Mouse (Mus musculus): ENCODE results near the gene Fmnl3.

Gene Fmnl3

GRCm38 (mm10) chr15:99370259-99370691 is at the start of gene Fmnl3:
Gene Fmnl3 (minus strand): TSS chr15:99370482.
- DNase-seq (ENCODE audit: low read depth, low spot score): peak; percentile 96

GRCm38 (mm10) chr15:99417692-99418271 is 47.5 kb upstream of the Fmnl3 start:
- DNase-seq (ENCODE audit: low read depth, low spot score): no peak

- DNase-seq (ENCODE audit: low read depth, low spot score): no peak
These were observed 46.7 kb upstream of the Fmnl3 start for GRCm38 (mm10) chr15:99416957-99417356.

GRCm38 (mm10) chr15:99416348-99416882 is 46.1 kb upstream of the Fmnl3 start:
- DNase-seq (ENCODE audit: low read depth, low spot score): peak; percentile 92

GRCm38 (mm10) chr15:99415793-99416192 is 45.5 kb upstream of the Fmnl3 start:
- DNase-seq (ENCODE audit: low read depth, low spot score): peak; percentile 57

- DNase-seq (ENCODE audit: low read depth, low spot score): no peak
These were observed 41.5 kb upstream of the Fmnl3 start for GRCm38 (mm10) chr15:99411747-99412146.

- DNase-seq (ENCODE audit: low read depth, low spot score): no peak
These were observed 38.6 kb upstream of the Fmnl3 start for GRCm38 (mm10) chr15:99408845-99409244.

GRCm38 (mm10) chr15:99406986-99407570 is 36.8 kb upstream of the Fmnl3 start:
- no peak for DNase-seq (ENCODE audit: low read depth, low spot score)

- no peak for DNase-seq (ENCODE audit: low read depth, low spot score)
These were observed 34.9 kb upstream of the Fmnl3 start for GRCm38 (mm10) chr15:99405150-99405549.

GRCm38 (mm10) chr15:99403159-99403889 is 33.0 kb upstream of the Fmnl3 start:
- DNase-seq (ENCODE audit: low read depth, low spot score): no peak

GRCm38 (mm10) chr15:99400602-99401001 is 30.3 kb upstream of the Fmnl3 start:
- no peak for DNase-seq (ENCODE audit: low read depth, low spot score)

- no peak for DNase-seq (ENCODE audit: low read depth, low spot score)
These were observed 29.4 kb upstream of the Fmnl3 start for GRCm38 (mm10) chr15:99399503-99400245.

- no peak for DNase-seq (ENCODE audit: low read depth, low spot score)
These were observed 27.3 kb upstream of the Fmnl3 start for GRCm38 (mm10) chr15:99397622-99398021.

GRCm38 (mm10) chr15:99396875-99397274 is 26.6 kb upstream of the Fmnl3 start:
- no peak for DNase-seq (ENCODE audit: low read depth, low spot score)

- DNase-seq (ENCODE audit: low read depth, low spot score): no peak
These were observed 26.2 kb upstream of the Fmnl3 start for GRCm38 (mm10) chr15:99396462-99396861.

GRCm38 (mm10) chr15:99393386-99394252 is 23.3 kb upstream of the Fmnl3 start:
- DNase-seq (ENCODE audit: low read depth, low spot score): no peak

GRCm38 (mm10) chr15:99392486-99393385 is 22.5 kb upstream of the Fmnl3 start, which contains the start of gene Tmbim6:
Gene Tmbim6 (plus strand): TSS chr15:99392882.
- peak; percentile 100 for DNase-seq (ENCODE audit: low read depth, low spot score)

GRCm38 (mm10) chr15:99391975-99392374 is 21.7 kb upstream of the Fmnl3 start:
- no peak for DNase-seq (ENCODE audit: low read depth, low spot score)

- no peak for DNase-seq (ENCODE audit: low read depth, low spot score)
These were observed 20.5 kb upstream of the Fmnl3 start for GRCm38 (mm10) chr15:99390472-99391401.

Measured in forelimb bud, embryonic 11.5 days (tissue).